Mouse (Mus musculus) left cerebral cortex, postnatal 10 days (tissue): ENCODE results near the gene Nfyb. TPM values are rescaled to one million over a fixed set of nuclear protein-coding genes. Genes with fewer than 3 reads are reported as not detected.

ENCODE experiments used
- DNase-seq, 2 experiments: peaks; one replicate each; pipeline ENCODE4 v3.0.0; 2021 to 2022; ENCODE audit warnings: low spot score in 2 of 2, mixed read lengths in 1 of 2; ENCODE audit errors: extremely low spot score in 1 of 2
- intact Hi-C: fragments of 180-260 bp; cut with DNase I; formaldehyde crosslinking; loops from one replicate; pipeline ENCODE4 v1.15.1; 2025
- total RNA-seq, 2 experiments: library from RNA; stranded (reverse); gene quantifications; 2 replicates each; pipeline ENCODE4 v1.2.3; 2021

Gene Nfyb
- total RNA-seq, 2 experiments from 2014 or later = 58.9 to 62.9 TPM

DNA sequence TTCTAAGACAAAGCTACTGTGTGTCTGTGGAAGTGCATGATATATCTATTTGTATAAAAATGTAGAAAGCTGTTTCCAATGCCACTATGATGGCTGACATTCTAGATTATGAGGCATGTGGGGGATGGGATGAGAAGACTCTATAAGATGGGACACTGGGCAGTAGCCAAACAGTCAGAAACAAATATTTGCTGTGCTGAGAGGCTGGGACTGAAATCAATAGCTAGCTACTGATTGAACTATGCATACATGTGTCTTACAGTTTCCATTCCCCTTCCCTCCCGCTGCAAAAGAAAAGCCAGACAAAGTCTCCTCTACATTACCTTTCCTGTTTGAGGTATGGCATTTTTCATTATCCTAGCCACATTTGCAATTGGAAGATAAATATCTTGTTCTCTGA is 9.3 kb downstream of the Nfyb start:
- DNase-seq = no peak
- intact Hi-C loops = no loop called here

- intact Hi-C loops = no loop called here
- DNase-seq = no peak
Observed at GRCm38 (mm10) chr10:82752921-82753320, 11.0 kb downstream of the Nfyb start.

DNA sequence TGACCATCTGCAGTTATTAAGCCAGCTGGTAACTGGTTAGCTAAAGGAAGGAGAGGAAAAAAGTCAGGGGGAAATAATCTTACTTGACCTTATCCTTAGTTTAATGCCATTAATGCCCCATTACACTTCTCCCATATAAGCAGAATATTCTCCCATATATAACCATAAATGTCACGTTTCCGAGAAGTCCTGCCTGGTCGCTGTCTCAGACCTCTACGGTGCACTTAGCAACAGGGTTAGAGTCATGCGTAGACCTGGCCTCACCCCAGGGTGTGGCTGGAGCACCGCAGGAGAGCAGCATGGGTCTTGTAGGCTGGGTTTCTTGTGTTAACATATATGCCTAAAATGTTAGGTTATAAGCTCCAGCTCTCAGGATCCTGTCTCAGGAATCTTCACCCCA is 13.2 kb downstream of the Nfyb start:
- DNase-seq = no peak
- intact Hi-C loops = no loop called here

GRCm38 (mm10) chr10:82746988-82747850 is 16.7 kb downstream of the Nfyb start:
- no peak for DNase-seq
- intact Hi-C loops = no loop called here

DNA sequence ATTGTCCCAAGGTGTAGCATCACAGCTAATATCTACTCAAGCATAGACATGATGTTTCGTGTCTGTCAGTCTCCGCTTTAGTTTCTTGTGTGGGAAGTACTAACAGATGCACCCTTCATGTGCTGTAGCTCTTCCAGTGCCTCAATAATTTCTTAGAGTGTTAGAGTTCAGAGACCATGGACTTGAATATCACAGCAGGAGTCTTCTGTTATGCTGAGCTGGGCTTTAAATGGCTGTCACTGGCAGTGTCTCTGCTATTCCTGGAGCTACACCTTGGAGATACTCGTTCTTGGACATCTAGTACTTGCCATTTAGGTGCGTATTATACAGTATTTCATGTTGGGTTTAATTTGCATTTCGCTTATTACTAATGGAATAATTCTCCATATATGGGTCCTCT is 18.6 kb downstream of the Nfyb start:
- intact Hi-C loops = no loop called here
- DNase-seq = no peak

DNA sequence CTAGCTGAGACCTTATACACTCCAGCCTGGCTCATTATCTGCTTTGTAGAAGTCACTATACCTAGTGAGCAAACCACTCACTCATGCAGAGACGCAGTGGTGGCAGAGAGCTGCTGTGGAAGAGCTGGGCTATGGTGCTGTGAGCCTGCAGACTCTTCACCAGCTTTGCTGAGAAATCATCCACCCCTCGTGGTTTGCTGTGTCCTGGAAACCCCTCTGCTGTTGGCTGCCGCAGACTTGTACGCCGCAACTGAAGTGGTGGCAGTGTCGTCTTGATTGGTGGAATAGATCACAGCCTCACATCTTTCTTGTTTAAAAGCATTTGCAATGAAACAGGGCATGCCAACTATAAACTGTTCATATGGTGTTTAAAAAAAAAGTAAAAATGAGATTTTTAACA is 19.6 kb downstream of the Nfyb start:
- peak; percentile 17 to 31 for DNase-seq
- intact Hi-C loops = loop anchor here (5.0 kb wide), 1 partner anchor 42 kb away; no protein-coding TSS in a partner anchor

DNA sequence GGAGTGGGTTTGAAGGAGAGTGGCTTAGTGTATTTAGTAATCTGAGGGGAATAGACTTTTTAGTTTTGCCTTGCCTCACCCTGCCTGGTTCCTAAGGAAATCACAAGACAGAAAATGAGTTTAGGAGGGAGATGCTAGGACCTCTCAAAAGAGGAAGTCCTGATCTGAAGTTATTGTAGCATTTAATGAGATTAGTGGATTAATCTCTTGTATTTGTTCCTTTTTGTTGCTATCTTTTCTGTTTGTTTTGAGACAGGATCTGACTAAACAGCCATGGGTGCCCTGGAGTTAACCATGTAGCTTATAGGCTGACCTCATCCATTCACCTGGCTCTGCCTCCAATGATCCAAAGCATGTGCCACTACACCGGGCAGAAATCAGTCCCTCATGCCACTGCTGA is 21.4 kb downstream of the Nfyb start:
- DNase-seq = no peak
- intact Hi-C loops = loop anchor here (5.0 kb wide), 1 partner anchor 40 kb away; no protein-coding TSS in a partner anchor

DNA sequence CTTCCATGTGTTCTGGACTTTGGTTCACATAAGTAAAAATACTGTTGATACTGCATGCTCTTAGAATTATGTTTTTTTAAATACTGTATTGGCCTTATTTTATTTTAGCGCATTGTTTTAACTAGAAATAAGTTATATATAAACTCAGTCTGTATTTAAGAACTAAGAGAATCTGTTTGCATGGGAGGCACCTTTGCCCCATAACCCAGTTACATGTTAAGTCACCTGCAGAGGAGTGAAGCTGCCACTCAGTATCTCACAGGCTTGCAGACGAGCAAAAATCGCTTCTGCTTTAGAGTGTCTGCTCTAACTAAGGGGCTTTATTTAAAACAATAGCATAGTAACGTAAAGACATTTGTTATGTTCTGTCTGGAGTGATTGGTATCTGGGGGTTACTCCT is 22.1 kb downstream of the Nfyb start:
- intact Hi-C loops = loop anchor here (5.0 kb wide), 1 partner anchor 40 kb away; no protein-coding TSS in a partner anchor
- no peak for DNase-seq

DNA sequence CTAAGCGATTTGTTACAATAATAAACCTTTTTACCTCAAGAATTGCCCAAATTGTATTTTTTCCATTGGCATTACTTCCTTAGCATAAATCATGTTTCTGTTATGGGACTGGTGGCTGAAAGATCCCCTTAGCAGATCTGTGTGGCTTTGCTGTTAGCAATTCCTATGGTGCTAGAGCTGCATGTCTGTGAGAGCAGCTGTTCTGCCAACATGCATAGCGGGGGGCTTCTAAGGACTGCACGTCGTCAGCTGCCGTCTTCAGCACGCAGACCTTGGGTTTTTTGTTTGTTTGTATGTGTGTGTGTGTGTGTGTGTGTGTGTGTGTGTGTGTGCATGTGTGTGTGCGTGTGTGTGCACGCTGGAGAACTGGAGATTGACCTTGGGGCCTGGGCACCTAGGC is 22.6 kb downstream of the Nfyb start:
- DNase-seq = no peak
- intact Hi-C loops = loop anchor here (5.0 kb wide), 1 partner anchor 39 kb away; no protein-coding TSS in a partner anchor

DNA sequence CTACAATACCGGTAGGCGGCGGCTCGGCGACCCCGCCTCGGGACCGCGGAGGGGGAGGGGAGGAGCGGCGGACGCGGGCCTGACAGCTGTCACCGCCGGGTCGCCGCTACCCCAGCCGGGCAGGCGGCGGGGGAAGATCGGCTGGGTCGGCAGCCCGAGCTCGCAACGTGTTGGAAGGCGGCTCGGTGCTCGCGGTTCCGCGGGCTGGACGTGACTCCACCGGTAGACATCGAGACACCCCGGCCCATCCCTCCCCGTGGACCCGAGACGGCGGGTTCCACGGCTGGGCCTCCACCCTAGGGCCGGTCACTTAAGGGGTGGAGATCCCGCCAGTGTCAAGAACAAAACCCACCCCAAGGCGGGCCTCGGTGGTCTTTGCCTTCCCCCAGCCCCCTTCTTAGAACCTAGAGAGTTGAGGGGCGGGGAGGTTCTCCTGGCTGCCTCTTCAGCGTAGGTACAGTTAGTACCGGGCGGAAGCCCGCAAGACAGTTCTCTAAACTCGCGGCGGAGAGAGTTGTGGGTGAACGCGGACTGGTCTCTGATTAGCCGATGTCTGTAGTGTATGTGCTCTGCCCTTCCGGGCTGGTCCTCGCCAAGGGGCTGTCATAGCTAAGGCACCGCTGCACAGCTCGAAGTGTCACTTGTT is 64.5 kb downstream of the Nfyb start:
- no peak for DNase-seq
- intact Hi-C loops = no loop called here

- intact Hi-C loops = no loop called here
- peak; percentile 70 to 94 for DNase-seq
Observed at GRCm38 (mm10) chr10:82698712-82699261, 65.2 kb downstream of the Nfyb start.

Other genes with a start within 250 kb of the Nfyb start
- 10 to 100 TPM; 16.1 to 17.4 TPM for gene 1190007I07Rik, start 140.9 kb downstream of the Nfyb start, total RNA-seq
- 10 to 100 TPM; 72.4 to 75.9 TPM for gene Tdg, start 134.3 kb downstream of the Nfyb start, total RNA-seq
- gene Glt8d2, start 73.5 kb downstream of the Nfyb start, total RNA-seq = 1 to 10 TPM; 2.7 to 2.9 TPM
- gene Hcfc2, start 68.0 kb downstream of the Nfyb start, total RNA-seq = 10 to 100 TPM; 28.1 to 29.7 TPM
- 10 to 100 TPM; 49.7 to 65.9 TPM for gene Txnrd1, start 69.8 kb upstream of the Nfyb start, total RNA-seq
- gene Eid3, start 102.5 kb upstream of the Nfyb start, total RNA-seq = 1 to 10 TPM; 1.8 to 2.1 TPM
- 10 to 100 TPM; 27.3 to 27.8 TPM for gene Chst11, start 221.4 kb upstream of the Nfyb start, total RNA-seq